ENCODE assay signal across 8 mouse cellular contexts in the genomic region with DNA sequence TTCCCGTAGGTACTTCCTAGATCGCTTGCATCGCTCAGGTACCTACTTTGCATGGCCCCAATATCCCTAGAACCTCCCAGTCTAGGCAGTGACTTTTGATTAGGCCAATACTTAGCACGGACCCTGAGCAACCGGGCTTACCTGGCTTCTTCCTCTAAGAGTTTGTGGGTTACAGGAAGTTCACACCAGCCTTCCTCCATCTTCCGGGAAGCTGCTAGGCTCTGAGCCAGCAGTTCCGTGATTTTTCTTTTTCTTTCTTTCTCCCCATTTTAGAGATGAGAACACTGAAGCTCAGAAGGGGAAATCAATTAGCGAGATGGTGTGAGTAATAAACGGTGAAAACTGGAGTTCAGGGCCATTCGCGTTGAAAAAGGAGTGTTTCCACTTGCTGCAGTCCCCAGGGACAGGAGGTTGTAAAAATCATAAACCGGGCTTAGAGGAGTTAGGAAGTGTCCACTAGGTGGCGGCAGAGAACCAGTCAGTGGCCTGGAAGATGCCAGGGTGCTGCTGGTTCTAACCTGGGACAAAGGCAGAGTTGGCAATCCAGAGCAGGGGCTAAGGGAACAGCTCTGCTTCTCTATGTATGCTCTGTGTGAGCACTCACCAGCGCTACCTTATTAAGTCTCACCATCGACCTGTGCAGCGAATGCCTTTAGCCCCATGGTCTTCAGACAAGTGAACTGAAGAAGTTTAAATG. TPM values are rescaled to one million over a fixed set of nuclear protein-coding genes. Genes with fewer than 3 reads are reported as not detected.
A peak's percentile ranks its signal among the peaks of the same experiment; 100 is the strongest.
DNase-seq lines count a peak whose midpoint lies in the region; ATAC-seq and TF ChIP-seq lines count a peak whose summit lies in the region.

No protein-coding gene starts in this region.

- H3K9ac ChIP-seq in limb, embryonic 15.5 days, result no peak overlapping the region
- no peak overlapping the region for H3K9ac ChIP-seq in neural tube, embryonic 11.5 days (ENCODE audit: low read length)

- no peak overlapping the region for H3K27ac ChIP-seq in gastrocnemius, adult 2 months
- no peak overlapping the region for H3K27ac ChIP-seq in kidney, adult 2 months (ENCODE audit: insufficient read depth, low read depth, low read length)
- no peak overlapping the region for H3K27ac ChIP-seq in limb, embryonic 15.5 days
- no peak overlapping the region for H3K27ac ChIP-seq in neural tube, embryonic 11.5 days (ENCODE audit: low read depth, low read length)
- H3K27ac ChIP-seq in testis, adult 2 months (ENCODE audit: control insufficient read depth, insufficient read depth, low read depth, low read length), result no peak overlapping the region

- peak; percentile 94 for TF ChIP-seq CTCF in gastrocnemius, adult 2 months (IDR thresholded peaks at IDR 0.05)
- TF ChIP-seq CTCF in kidney, adult 2 months (conservative IDR thresholded peaks at IDR 0.05; ENCODE audit: insufficient read depth, insufficient read length, low read depth, low read length), result peak; percentile 85
- peak; percentile 83; the same call in 1 of the 2 replicates for TF ChIP-seq CTCF in testis, adult 2 months (IDR thresholded peaks at IDR 0.05; ENCODE audit: control insufficient read depth, insufficient read depth, insufficient replicate concordance, low read depth, low read length)

- TF ChIP-seq POLR2A in kidney, adult 2 months (IDR thresholded peaks at IDR 0.05; ENCODE audit: low read depth, low read length), result no peak
- no peak for TF ChIP-seq POLR2A in testis, adult 2 months (IDR thresholded peaks at IDR 0.05; ENCODE audit: control insufficient read depth, low read depth, low read length)

- 0 out of 2 replicates have a peak, but pooled peaks have one; percentile 35 for ATAC-seq in limb, embryonic 15.5 days (ENCODE audit: insufficient number of reproducible peaks, low FRiP score, low TSS enrichment, low read depth)
- ATAC-seq in neural tube, embryonic 11.5 days (ENCODE audit: insufficient read depth, low FRiP score, low TSS enrichment), result peak; percentile 50; the same call in 1 of the 2 replicates

- intact Hi-C loops in gastrocnemius, adult 2 months (cut with DNase I), result loop anchor here (2.0 to 5.0 kb wide), 2 partner anchors 137 to 293 kb away; no protein-coding TSS in a partner anchor

- DNase-seq in 416B (ENCODE audit: low read depth) (peak; percentile 84), ZHBTc4 (ENCODE audit: low read depth, low spot score) (peak; percentile 87)
- DNase-seq in cerebellum, postnatal 25 days, result peak; percentile 82 to 91
- DNase-seq in gastrocnemius, adult 2 months, result peak; percentile 83
- DNase-seq in kidney, adult 2 months, result peak; percentile 84
- peak; percentile 75 for DNase-seq in neural tube, embryonic 11.5 days (ENCODE audit: low spot score)

- no peak overlapping the region for H3K4me2 ChIP-seq in limb, embryonic 15.5 days
- no peak overlapping the region for H3K4me2 ChIP-seq in neural tube, embryonic 11.5 days (ENCODE audit: low read depth)

- no peaks in the 10 kb centered on the region for H3K27me3 ChIP-seq in kidney, adult 2 months (replicated peaks; ENCODE audit: control insufficient read depth, insufficient read depth, low read length)
- H3K27me3 ChIP-seq in limb, embryonic 15.5 days, result no peaks in the 10 kb centered on the region
- H3K27me3 ChIP-seq in neural tube, embryonic 11.5 days (ENCODE audit: control insufficient read depth, insufficient read depth, low read length), result no peaks in the 10 kb centered on the region
- H3K27me3 ChIP-seq in testis, adult 2 months (ENCODE audit: control insufficient read depth, insufficient read depth, low read length), result no peaks in the 10 kb centered on the region

- no peaks in the 10 kb centered on the region for H3K9me3 ChIP-seq in limb, embryonic 15.5 days
- no peaks in the 10 kb centered on the region for H3K9me3 ChIP-seq in neural tube, embryonic 11.5 days (ENCODE audit: control insufficient read depth, low read length)

- H3K4me1 ChIP-seq in kidney, adult 2 months (ENCODE audit: control insufficient read depth, insufficient read depth, low read length), result no peaks in the 10 kb centered on the region
- H3K4me1 ChIP-seq in limb, embryonic 15.5 days, result no peaks in the 10 kb centered on the region
- H3K4me1 ChIP-seq in neural tube, embryonic 11.5 days (ENCODE audit: control insufficient read depth, insufficient read depth, low read length), result no peaks in the 10 kb centered on the region
- no peaks in the 10 kb centered on the region; the same call in 1 of the 2 replicates for H3K4me1 ChIP-seq in testis, adult 2 months (ENCODE audit: control insufficient read depth, insufficient read depth, low read length)

- WGBS in kidney, adult 2 months, result 50% methylated on average over 16 of the region's 16 CpGs
- WGBS in limb, embryonic 15.5 days, result 44% methylated on average over 16 of the region's 16 CpGs
- WGBS in neural tube, embryonic 11.5 days, result 50% methylated on average over 16 of the region's 16 CpGs

- no peaks in the 10 kb centered on the region for H3K36me3 ChIP-seq in kidney, adult 2 months (ENCODE audit: control insufficient read depth, insufficient read depth, low read length)
- H3K36me3 ChIP-seq in limb, embryonic 15.5 days, result no peaks in the 10 kb centered on the region
- no peaks in the 10 kb centered on the region for H3K36me3 ChIP-seq in neural tube, embryonic 11.5 days (ENCODE audit: control insufficient read depth, insufficient read depth, low read length)
- H3K36me3 ChIP-seq in testis, adult 2 months (ENCODE audit: control insufficient read depth, insufficient read depth, low read length), result no peaks in the 10 kb centered on the region

- H3K4me3 ChIP-seq in gastrocnemius, adult 2 months, result peak overlapping the region; percentile 62
- H3K4me3 ChIP-seq in kidney, adult 2 months (ENCODE audit: insufficient read depth, low read depth, low read length), result no peak overlapping the region
- 0 out of 2 replicates have a peak overlapping the region, but pooled peaks have one; percentile 8 for H3K4me3 ChIP-seq in limb, embryonic 15.5 days
- H3K4me3 ChIP-seq in neural tube, embryonic 11.5 days (ENCODE audit: low read depth, low read length), result no peak overlapping the region
- H3K4me3 ChIP-seq in testis, adult 2 months (ENCODE audit: control insufficient read depth, low read depth, low read length), result no peak overlapping the region

RNA-seq across cellular contexts. Expression of a gene that starts 13.6 kb away (rescaled TPM):
- not detected for total RNA-seq in gastrocnemius, adult 2 months (2021)
- not detected in 2 replicates for polyA plus RNA-seq in kidney, adult 2 months (2012; rRNA removed)
- polyA plus RNA-seq in limb, embryonic 15.5 days (2015; fragmentation: Nextera tagmentation; extraction: Ambion mirVana), result 1.6 and 1.7 TPM in 2 replicates
- not detected in 2 replicates for polyA plus RNA-seq in neural tube, embryonic 11.5 days (2014; fragmentation: Nextera tagmentation; extraction: Ambion mirVana)
- polyA plus RNA-seq in testis, adult 2 months (2012; rRNA removed), result not detected in 2 replicates

RNA-seq across cellular contexts. Expression of a gene that starts 35.8 kb away (rescaled TPM):
- 1 to 10 TPM; 7.2 to 7.9 TPM for total RNA-seq in gastrocnemius, adult 2 months (2021)
- polyA plus RNA-seq in kidney, adult 2 months (2012; rRNA removed), result 23.9 and 31.5 TPM in 2 replicates
- polyA plus RNA-seq in limb, embryonic 15.5 days (2015; fragmentation: Nextera tagmentation; extraction: Ambion mirVana), result 16.9 and 21.5 TPM in 2 replicates
- 12.0 and 13.7 TPM in 2 replicates for polyA plus RNA-seq in neural tube, embryonic 11.5 days (2014; fragmentation: Nextera tagmentation; extraction: Ambion mirVana)
- 14.7 and 18.9 TPM in 2 replicates for polyA plus RNA-seq in testis, adult 2 months (2012; rRNA removed)

Comparison
In these comparisons a context has a peak if more than half of its experiments do, and no peak if none do; other contexts are left out.
1. H3K4me3 ChIP-seq: peak in gastrocnemius, adult 2 months (single experiment) and limb, embryonic 15.5 days (single experiment); none in kidney, adult 2 months (single experiment), neural tube, embryonic 11.5 days (single experiment) and testis, adult 2 months (single experiment).
2. Peak in every context shown above with its lines, with median percentiles within 50 percentile points of each other: DNase-seq and CTCF ChIP-seq.